In the genomic region with DNA sequence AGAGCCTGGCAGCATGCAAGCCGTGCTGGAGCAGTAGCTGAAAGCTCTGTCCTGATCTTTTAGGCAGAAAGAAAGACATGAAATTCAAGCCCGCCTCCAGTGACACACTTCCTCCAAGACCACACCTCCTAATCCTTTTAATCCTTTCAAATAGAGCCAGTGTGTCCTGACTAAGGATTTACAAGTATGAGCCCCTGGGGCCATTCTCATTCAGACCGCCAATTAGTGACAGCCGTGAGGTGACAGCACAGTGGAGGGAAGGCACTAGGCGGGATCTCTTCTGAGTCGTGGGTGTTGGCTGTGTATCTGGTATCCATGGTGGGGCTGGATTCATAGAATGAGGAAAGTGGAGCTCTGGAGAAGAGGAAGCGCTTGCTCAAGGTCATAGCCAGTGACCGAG, we compare ENCODE assay signal across 19 mouse cellular contexts. TPM values are rescaled to one million over a fixed set of nuclear protein-coding genes. Genes with fewer than 3 reads are reported as not detected.
DNase-seq lines count a peak whose midpoint lies in the region; ATAC-seq and TF ChIP-seq lines count a peak whose summit lies in the region.
"Had no signal": no experiment of that assay in that cellular context is flagged by ENCODE, and none has a peak within 500 bp of the region (broad histone marks: within the 10 kb centered on the region; RNA-seq: fewer than 3 reads in every experiment).

No protein-coding gene starts in this region.

- no peak overlapping the region for H3K9ac ChIP-seq in heart, embryonic 13.5 days
- H3K9ac ChIP-seq in liver, postnatal 0 days (replicated peaks), result no peak overlapping the region
- no peak overlapping the region for H3K9ac ChIP-seq in hindbrain, embryonic 11.5 days (ENCODE audit: low read depth, low read length)
- H3K9ac ChIP-seq: forebrain, embryonic 13.5 days; limb, embryonic 15.5 days; neural tube, embryonic 12.5 days had no signal

- H3K9me3 ChIP-seq in heart, embryonic 13.5 days, result no peaks in the 10 kb centered on the region
- H3K9me3 ChIP-seq in liver, postnatal 0 days (ENCODE audit: low read length), result no peaks in the 10 kb centered on the region
- no peaks in the 10 kb centered on the region for H3K9me3 ChIP-seq in hindbrain, embryonic 11.5 days (ENCODE audit: control insufficient read depth, low read length)
- H3K9me3 ChIP-seq: forebrain, embryonic 13.5 days; limb, embryonic 15.5 days; neural tube, embryonic 12.5 days had no signal

- no peak for ATAC-seq in heart, embryonic 13.5 days (ENCODE audit: extremely low read depth, insufficient number of reproducible peaks, low FRiP score, low TSS enrichment)
- ATAC-seq in erythroid progenitor cell, adult 5-6 weeks (replicated peaks; ENCODE audit: low FRiP score, poor library complexity, severe bottlenecking), result peak; percentile 20
- no peak for ATAC-seq in liver, postnatal 0 days
- ATAC-seq in hindbrain, embryonic 11.5 days (ENCODE audit: low FRiP score), result no peak
- ATAC-seq: forebrain, embryonic 13.5 days had no signal

- no peak overlapping the region for H3K4me3 ChIP-seq in heart, embryonic 13.5 days
- 0 out of 2 replicates have a peak overlapping the region, but pooled peaks have one; percentile 30 for H3K4me3 ChIP-seq in liver, postnatal 0 days (ENCODE audit: low read depth, low read length)
- H3K4me3 ChIP-seq in hindbrain, embryonic 11.5 days (ENCODE audit: low read depth, low read length), result no peak overlapping the region
- H3K4me3 ChIP-seq: forebrain, embryonic 13.5 days; limb, embryonic 15.5 days; neural tube, embryonic 12.5 days had no signal

- H3K36me3 ChIP-seq in heart, embryonic 13.5 days, result peaks cover 21% of the 10 kb centered on the region
- no peaks in the 10 kb centered on the region for H3K36me3 ChIP-seq in liver, postnatal 0 days (replicated peaks; ENCODE audit: insufficient read depth, low read length)
- no peaks in the 10 kb centered on the region for H3K36me3 ChIP-seq in hindbrain, embryonic 11.5 days (ENCODE audit: control insufficient read depth, insufficient read depth, low read length)
- H3K36me3 ChIP-seq: limb, embryonic 15.5 days; neural tube, embryonic 12.5 days had no signal

- H3K27ac ChIP-seq in heart, embryonic 13.5 days (replicated peaks), result peak overlapping the region; percentile 88
- H3K27ac ChIP-seq in liver, postnatal 0 days (ENCODE audit: low read depth), result peak overlapping the region; percentile 99
- no peak overlapping the region for H3K27ac ChIP-seq in hindbrain, embryonic 11.5 days (ENCODE audit: low read depth, low read length)
- H3K27ac ChIP-seq: forebrain, embryonic 13.5 days; limb, embryonic 15.5 days; neural tube, embryonic 12.5 days; stomach, postnatal 0 days had no signal

- no peaks in the 10 kb centered on the region for H3K27me3 ChIP-seq in heart, embryonic 13.5 days (replicated peaks)
- H3K27me3 ChIP-seq in liver, postnatal 0 days (ENCODE audit: insufficient read depth, low read length), result no peaks in the 10 kb centered on the region
- no peaks in the 10 kb centered on the region for H3K27me3 ChIP-seq in hindbrain, embryonic 11.5 days (ENCODE audit: control insufficient read depth, insufficient read depth, low read length)
- H3K27me3 ChIP-seq: forebrain, embryonic 13.5 days; limb, embryonic 15.5 days; neural tube, embryonic 12.5 days had no signal

- no peak for TF ChIP-seq EP300 in liver, postnatal 0 days (IDR thresholded peaks at IDR 0.05; ENCODE audit: low read depth)

- H3K4me1 ChIP-seq in heart, embryonic 13.5 days, result peaks cover 44% of the 10 kb centered on the region
- H3K4me1 ChIP-seq in liver, postnatal 0 days (ENCODE audit: insufficient read depth), result peaks cover 66% of the 10 kb centered on the region
- 0 out of 2 replicates have a peak, but pooled peaks cover 2% of the 10 kb centered on the region for H3K4me1 ChIP-seq in hindbrain, embryonic 11.5 days (replicated peaks; ENCODE audit: control insufficient read depth, insufficient read depth, low read length)
- H3K4me1 ChIP-seq: forebrain, embryonic 13.5 days; limb, embryonic 15.5 days; neural tube, embryonic 12.5 days had no signal

- TF ChIP-seq CTCF in liver, postnatal 0 days (IDR thresholded peaks at IDR 0.05; ENCODE audit: low read depth), result no peak

- H3K4me2 ChIP-seq in heart, embryonic 13.5 days, result peak overlapping the region; percentile 43; the same call in 1 of the 2 replicates
- peak overlapping the region; percentile 61 for H3K4me2 ChIP-seq in liver, postnatal 0 days (ENCODE audit: low read depth, low read length)
- H3K4me2 ChIP-seq in hindbrain, embryonic 11.5 days (replicated peaks; ENCODE audit: low read depth, low read length), result no peak overlapping the region
- H3K4me2 ChIP-seq: forebrain, embryonic 13.5 days; limb, embryonic 15.5 days; neural tube, embryonic 12.5 days had no signal

- DNase-seq in heart, adult 9 months (ENCODE audit: low spot score in 2 of 2), result no peak
- DNase-seq in retina, postnatal 1 day, result peak; percentile 63
- no peak for DNase-seq in retina, embryonic 14.5 days (ENCODE audit: low spot score)
- no peak for DNase-seq in liver, postnatal 0 days
- no peak for DNase-seq in hindbrain, embryonic 11.5 days (ENCODE audit: low spot score)
- no peak for DNase-seq in thymus, postnatal 14 days
- DNase-seq: cerebellum, postnatal 10 days; kidney, adult 9 months; kidney, postnatal 36 days; layer of hippocampus, adult 9-11 months; lung, postnatal 10 days; right cerebral cortex, postnatal 14 days; thymus, postnatal 36 days had no signal

- 82% methylated on average over 8 of the region's 8 CpGs for WGBS in heart, embryonic 13.5 days
- 88% methylated on average over 8 of the region's 8 CpGs for WGBS in liver, postnatal 0 days (ENCODE audit: insufficient replicate concordance)
- WGBS in hindbrain, embryonic 11.5 days, result 86% methylated on average over 8 of the region's 8 CpGs

RNA-seq across cellular contexts. Expression of a gene that starts 54.0 kb away (rescaled TPM):
- 31.8 and 34.5 TPM in 2 replicates for polyA plus RNA-seq in heart, embryonic 13.5 days (2015; fragmentation: Nextera tagmentation; extraction: Ambion mirVana)
- 92.3 and 96.0 TPM in 2 replicates for total RNA-seq in erythroid progenitor cell, adult 5-6 weeks (2015; ENCODE audit: low replicate concordance)
- 167 and 196 TPM in 2 replicates for total RNA-seq in erythroid progenitor cell, adult 5-6 weeks (2017; ENCODE audit: low replicate concordance)
- polyA plus RNA-seq in liver, postnatal 0 days (2015; fragmentation: Nextera tagmentation; extraction: Ambion mirVana), result 24.4 and 24.5 TPM in 2 replicates
- polyA plus RNA-seq in hindbrain, embryonic 11.5 days (2014; fragmentation: Nextera tagmentation; extraction: Ambion mirVana), result 59.6 and 73.7 TPM in 2 replicates
